Mouse (Mus musculus) lung, postnatal 25 days (tissue): ENCODE measurements around the gene 1110008P14Rik.

Experiments used
- DNase-seq: peaks from one replicate; pipeline ENCODE4 v3.0.0; 2022; ENCODE audit warnings: low spot score

The 1110008P14Rik gene

GRCm38 (mm10) chr2:32408429-32409424, 27.0 kb upstream of the 1110008P14Rik start:
- peak; percentile 55 for DNase-seq

GRCm38 (mm10) chr2:32407144-32407824, 25.5 kb upstream of the 1110008P14Rik start:
- no peak for DNase-seq

DNA sequence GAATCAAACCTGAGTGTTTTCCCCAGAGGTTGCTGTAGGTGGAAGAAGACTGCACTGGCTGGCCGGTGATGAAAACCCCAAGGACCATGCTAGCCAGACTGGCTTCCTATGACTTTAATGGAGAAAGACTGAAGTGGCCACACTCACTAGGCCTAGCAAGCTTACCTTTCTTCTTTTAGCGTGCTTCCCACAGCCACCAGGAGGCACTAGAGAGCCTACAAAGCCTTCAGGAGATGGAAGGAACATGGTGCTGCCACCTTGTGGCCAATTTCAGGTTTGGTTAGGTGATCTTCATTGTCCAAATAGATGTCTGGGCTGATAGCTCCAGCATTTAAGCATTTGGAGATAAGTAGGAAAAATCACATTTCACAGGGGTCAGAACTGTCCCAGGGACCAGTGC, 22.9 kb upstream of the 1110008P14Rik start:
- peak; percentile 95 for DNase-seq

GRCm38 (mm10) chr2:32396695-32397094, 15.0 kb upstream of the 1110008P14Rik start:
- no peak for DNase-seq

GRCm38 (mm10) chr2:32395946-32396621, 14.3 kb upstream of the 1110008P14Rik start:
- peak; percentile 96 for DNase-seq

GRCm38 (mm10) chr2:32395484-32395945, 13.8 kb upstream of the 1110008P14Rik start, which contains the start of gene Ptges2:
Ptges2 (plus strand) TSS chr2:32395896.
- DNase-seq, result peak; percentile 92

DNA sequence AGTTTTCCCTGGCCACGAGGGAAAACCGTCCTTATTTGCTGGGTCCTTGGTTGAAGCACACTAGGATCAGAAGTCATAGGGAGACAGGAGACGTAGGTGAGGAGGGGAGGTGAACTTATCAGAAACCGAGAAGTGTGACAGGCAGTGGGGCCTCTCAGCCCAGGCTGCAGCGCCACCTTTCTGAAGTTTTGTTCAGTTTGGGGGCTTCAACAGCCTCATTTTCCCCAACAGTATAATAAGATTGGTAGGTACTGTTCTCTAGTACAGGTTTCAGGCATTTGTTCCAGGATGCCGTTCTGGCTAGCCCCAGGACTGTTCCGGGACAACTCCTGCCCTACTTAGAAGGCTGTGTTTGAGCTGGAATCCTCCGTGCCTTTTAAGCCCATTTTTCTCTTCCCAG, 13.2 kb upstream of the 1110008P14Rik start:
- DNase-seq, result peak; percentile 39

- peak; percentile 56 for DNase-seq
Measured at GRCm38 (mm10) chr2:32392063-32392462, 10.3 kb upstream of the 1110008P14Rik start.

DNA sequence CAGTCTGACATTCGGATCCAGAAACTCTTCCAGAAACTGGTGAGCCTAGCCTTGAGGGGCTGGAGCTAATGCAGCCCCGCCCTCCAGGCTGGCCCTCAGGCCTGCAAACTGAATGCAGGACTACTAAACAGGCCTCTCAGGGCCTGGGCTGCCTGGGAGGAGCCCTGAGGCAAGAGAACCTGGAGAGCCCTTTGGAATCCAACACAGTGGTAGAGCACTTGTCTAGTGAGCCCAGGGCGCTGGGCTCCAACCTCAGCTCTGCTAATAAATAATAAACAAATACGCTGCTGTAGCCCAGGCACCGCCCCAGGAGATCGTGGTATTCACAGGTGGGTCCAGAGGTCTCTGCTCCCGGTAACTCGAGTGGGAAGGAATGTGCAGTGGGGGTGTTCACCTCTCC, 9.1 kb upstream of the 1110008P14Rik start:
- DNase-seq, result peak; percentile 45

DNA sequence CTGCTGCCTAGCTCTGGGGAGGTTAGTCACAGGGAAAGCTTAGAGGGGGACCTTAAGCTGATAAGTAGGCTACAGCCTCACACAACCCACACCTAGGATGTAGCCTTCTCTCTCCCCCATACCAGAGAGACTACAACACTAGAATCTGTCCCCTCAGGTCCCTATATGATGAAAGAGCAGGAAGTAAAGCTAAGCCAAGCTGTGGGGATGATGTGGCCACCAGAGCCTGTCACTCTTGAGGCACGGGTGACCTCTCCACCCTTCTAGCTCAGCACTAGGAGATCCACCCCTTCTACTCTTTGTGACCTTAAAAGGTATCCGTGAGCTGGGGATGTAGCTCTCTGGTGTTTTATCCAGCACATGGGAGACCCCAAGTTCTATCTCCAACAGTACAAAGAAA, 7.4 kb upstream of the 1110008P14Rik start:
- DNase-seq, result no peak

- DNase-seq, result peak; percentile 50
Measured at GRCm38 (mm10) chr2:32387706-32388490, 6.2 kb upstream of the 1110008P14Rik start, which contains the start of gene Lcn2. Lcn2 (minus strand) TSS chr2:32388252.

GRCm38 (mm10) chr2:32382689-32383088, 951 bp upstream of the 1110008P14Rik start:
- no peak for DNase-seq

DNA sequence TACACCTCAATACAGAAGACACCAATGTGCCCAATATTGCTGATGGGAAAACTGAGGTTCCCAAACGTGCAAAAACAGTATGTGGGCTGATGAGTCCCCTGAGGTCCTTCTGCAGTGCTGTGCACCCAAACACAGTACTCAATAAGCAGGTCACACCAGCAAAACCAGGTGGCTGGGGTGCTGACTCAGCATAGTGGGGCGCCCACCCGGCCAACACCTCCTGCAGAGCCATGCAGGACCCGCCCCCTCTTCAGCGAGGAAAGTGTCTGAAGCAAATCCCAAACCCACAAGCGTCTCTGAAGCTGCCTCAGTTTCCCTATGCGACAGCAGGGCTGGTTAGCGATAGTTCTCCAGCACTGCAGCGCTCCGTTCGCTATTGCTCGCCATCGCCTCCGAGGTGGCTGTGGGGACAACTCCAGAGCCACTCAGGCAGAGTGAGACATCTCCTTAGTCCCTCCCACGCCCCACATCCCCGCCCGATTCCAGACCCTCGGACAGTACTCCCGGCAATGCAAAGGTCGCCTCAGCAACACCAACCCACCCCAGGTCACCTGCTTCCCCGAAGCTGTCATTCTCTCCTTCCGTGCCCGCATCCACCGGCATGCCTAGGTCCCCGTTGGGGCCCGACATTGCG, 480 bp downstream of the 1110008P14Rik start:
- DNase-seq, result no peak

- DNase-seq, result no peak
Measured at GRCm38 (mm10) chr2:32380001-32380500, 1.7 kb downstream of the 1110008P14Rik start.

GRCm38 (mm10) chr2:32376963-32377362, 4.8 kb downstream of the 1110008P14Rik start:
- no peak for DNase-seq

DNA sequence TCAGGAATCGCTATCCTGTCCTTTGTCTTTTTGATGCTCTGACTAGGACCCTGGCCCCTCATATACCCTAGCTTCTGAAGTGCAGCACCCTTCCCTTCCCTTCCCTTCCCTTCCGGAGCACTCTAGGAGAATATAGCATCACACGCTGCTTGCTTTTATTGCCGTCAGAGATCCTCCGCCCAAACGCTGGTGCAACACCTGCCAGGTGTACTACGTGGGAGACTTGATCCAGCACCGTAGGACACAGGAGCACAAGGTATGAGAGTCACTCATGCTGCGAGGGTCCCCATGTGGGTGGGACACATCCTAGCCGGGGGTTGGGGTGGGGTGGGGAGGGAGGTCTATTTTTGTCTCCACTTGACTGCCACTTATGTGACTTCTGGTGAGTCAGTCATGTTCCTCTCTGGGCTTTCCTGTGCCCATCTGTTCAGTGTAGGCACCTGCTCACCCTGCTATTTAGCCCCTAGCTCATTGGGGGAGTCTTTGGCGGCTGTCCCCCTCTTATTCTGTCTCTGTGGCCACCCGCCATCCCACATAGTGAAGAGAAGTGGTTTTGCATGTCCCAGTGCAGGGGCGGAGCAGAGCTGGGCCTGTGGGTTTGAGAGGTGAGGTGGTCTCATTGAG, 6.3 kb downstream of the 1110008P14Rik start:
- no peak for DNase-seq

DNA sequence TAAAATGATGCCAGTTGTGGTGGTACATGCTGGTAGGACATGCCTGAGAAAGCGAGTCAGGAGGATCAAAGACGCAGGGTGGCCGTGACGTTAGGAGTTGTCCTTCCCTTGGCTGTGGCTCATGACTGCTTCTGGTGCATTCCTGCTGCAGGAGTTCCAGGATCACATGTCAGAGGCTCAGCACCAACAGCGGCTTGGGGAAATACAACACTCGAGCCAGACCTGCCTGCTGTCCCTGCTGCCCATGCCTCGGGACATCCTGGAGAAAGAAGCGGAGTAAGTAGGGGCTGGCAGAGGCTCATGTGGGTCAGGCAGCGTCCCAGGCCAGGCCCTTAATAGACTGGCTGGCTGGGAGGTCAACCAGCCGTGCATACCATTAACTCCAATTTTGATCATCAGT, 7.5 kb downstream of the 1110008P14Rik start:
- DNase-seq, result no peak

- DNase-seq, result no peak
Measured at GRCm38 (mm10) chr2:32367315-32367714, 14.4 kb downstream of the 1110008P14Rik start.

GRCm38 (mm10) chr2:32364121-32364520, 17.6 kb downstream of the 1110008P14Rik start:
- no peak for DNase-seq
